Mouse (Mus musculus): Measurements from ENCODE around the gene Fer.

Fer gene

GRCm38 (mm10) chr17:63988710-63989109 is 125.8 kb downstream of the Fer start:
- DNase-seq: no peak

- no peak for DNase-seq
Measured at GRCm38 (mm10) chr17:63991160-63991559, 128.3 kb downstream of the Fer start.

- no peak for DNase-seq
Measured at GRCm38 (mm10) chr17:63995921-63996320, 133.1 kb downstream of the Fer start.

- no peak for DNase-seq
Measured at GRCm38 (mm10) chr17:63997643-63998042, 134.8 kb downstream of the Fer start.

GRCm38 (mm10) chr17:64003444-64003843 is 140.6 kb downstream of the Fer start:
- no peak for DNase-seq

GRCm38 (mm10) chr17:64005575-64006249 is 142.8 kb downstream of the Fer start:
- DNase-seq: no peak

- no peak for DNase-seq
Measured at GRCm38 (mm10) chr17:64016606-64017005, 153.7 kb downstream of the Fer start.

- no peak for DNase-seq
Measured at GRCm38 (mm10) chr17:64018240-64018639, 155.4 kb downstream of the Fer start.

GRCm38 (mm10) chr17:64018870-64019269 is 156.0 kb downstream of the Fer start:
- DNase-seq: no peak

- DNase-seq: no peak
Measured at GRCm38 (mm10) chr17:64019646-64020045, 156.8 kb downstream of the Fer start.

- no peak for DNase-seq
Measured at GRCm38 (mm10) chr17:64026485-64026884, 163.6 kb downstream of the Fer start.

GRCm38 (mm10) chr17:64041771-64042170 is 178.9 kb downstream of the Fer start:
- no peak for DNase-seq

- no peak for DNase-seq
Measured at GRCm38 (mm10) chr17:64045326-64045725, 182.5 kb downstream of the Fer start.

GRCm38 (mm10) chr17:64046557-64046956 is 183.7 kb downstream of the Fer start:
- no peak for DNase-seq

GRCm38 (mm10) chr17:64050911-64051310 is 188.0 kb downstream of the Fer start:
- no peak for DNase-seq

- no peak for DNase-seq
Measured at GRCm38 (mm10) chr17:64053636-64054035, 190.8 kb downstream of the Fer start.

GRCm38 (mm10) chr17:64060529-64060928 is 197.7 kb downstream of the Fer start:
- no peak for DNase-seq

- DNase-seq: no peak
Measured at GRCm38 (mm10) chr17:64065243-64065642, 202.4 kb downstream of the Fer start.

- DNase-seq: no peak
Measured at GRCm38 (mm10) chr17:64077392-64077791, 214.5 kb downstream of the Fer start.

GRCm38 (mm10) chr17:64084751-64085150 is 221.9 kb downstream of the Fer start:
- DNase-seq: no peak

GRCm38 (mm10) chr17:64085493-64085892 is 222.6 kb downstream of the Fer start:
- no peak for DNase-seq

GRCm38 (mm10) chr17:64086875-64087608 is 224.2 kb downstream of the Fer start:
- no peak for DNase-seq

GRCm38 (mm10) chr17:64087871-64088270 is 225.0 kb downstream of the Fer start:
- DNase-seq: no peak

- no peak for DNase-seq
Measured at GRCm38 (mm10) chr17:64093716-64094115, 230.9 kb downstream of the Fer start.

GRCm38 (mm10) chr17:64096811-64097210 is 233.9 kb downstream of the Fer start:
- DNase-seq: no peak
